Mouse (Mus musculus): ENCODE data around the gene Speg. TPM values are rescaled to one million over a fixed set of nuclear protein-coding genes. Genes with fewer than 3 reads are reported as not detected.

Speg gene
- polyA plus RNA-seq, 1 experiment: 12.1 TPM

DNA sequence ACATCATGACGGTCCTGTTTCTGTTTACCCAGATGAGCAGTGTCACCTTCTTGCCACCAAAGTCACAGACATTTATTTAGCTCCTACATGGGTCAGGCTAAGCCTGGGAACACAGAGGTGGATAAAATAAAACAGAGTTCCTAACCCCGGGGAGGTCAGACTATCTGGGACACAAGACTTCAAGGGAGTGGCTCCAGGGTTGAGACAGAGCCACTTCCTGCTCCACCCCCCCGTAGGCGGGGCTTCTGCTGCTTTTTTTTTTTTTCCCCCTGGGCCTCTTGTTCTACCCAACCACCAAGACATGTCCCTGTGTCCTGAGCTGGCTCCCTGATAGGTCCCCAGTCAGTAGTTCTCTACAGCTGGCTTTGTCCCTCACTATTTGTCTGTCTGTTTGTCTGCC is 13.3 kb upstream of the Speg start:
- no peak for TF ChIP-seq POLR2A (IDR thresholded peaks at IDR 0.05; ENCODE audit: control insufficient read depth, extremely low read depth, insufficient read depth, low read length, poor library complexity)
- TF ChIP-seq CTCF (IDR thresholded peaks at IDR 0.05; ENCODE audit: borderline replicate concordance, control insufficient read depth, extremely low read depth, insufficient read depth, low read length, poor library complexity): no peak
- Histone ChIP-seq H3K4me3 (ENCODE audit: control insufficient read depth, insufficient read depth, low read length) (no peak overlapping the region), H3K27ac (ENCODE audit: control insufficient read depth, insufficient read depth, low read length) (no peak overlapping the region), H3K4me1 (replicated peaks; ENCODE audit: control insufficient read depth, insufficient read depth, low read length) (no peaks in the 10 kb centered on the region), H3K27me3 (ENCODE audit: control insufficient read depth, insufficient read depth, low read length) (peaks cover 7% of the 10 kb centered on the region; the same call in 1 of the 2 replicates), H3K36me3 (ENCODE audit: control insufficient read depth, insufficient read depth, low read length) (no peaks in the 10 kb centered on the region)
- DNase-seq: no peak
- 32% methylated on average over 4 of the region's 4 CpGs for WGBS

DNA sequence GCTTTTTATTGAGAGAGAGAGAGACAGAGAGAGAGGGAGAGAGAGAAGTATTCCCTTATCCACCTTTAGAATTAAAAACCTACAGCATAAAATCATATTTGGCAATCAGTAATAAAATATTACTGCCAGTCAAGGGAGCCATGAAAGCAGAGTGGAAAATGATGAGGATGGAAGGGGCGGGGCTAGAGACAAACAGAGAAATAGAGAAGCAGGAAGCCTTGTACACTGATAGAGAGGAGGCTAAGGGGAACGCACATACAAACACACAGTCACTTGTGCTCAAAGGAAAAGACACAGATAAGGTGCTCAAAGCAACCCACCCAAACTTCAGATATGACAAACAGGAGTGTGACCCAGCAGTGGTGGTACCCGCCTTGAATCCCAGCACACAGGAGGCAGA is 11.2 kb upstream of the Speg start:
- no peaks in the 10 kb centered on the region for H3K4me1 ChIP-seq (replicated peaks; ENCODE audit: control insufficient read depth, insufficient read depth, low read length)
- H3K4me3 ChIP-seq (ENCODE audit: control insufficient read depth, insufficient read depth, low read length): no peak overlapping the region
- 68% methylated on average over 3 of the region's 3 CpGs for WGBS
- H3K27me3 ChIP-seq (ENCODE audit: control insufficient read depth, insufficient read depth, low read length): peaks cover 7% of the 10 kb centered on the region; the same call in 1 of the 2 replicates
- no peaks in the 10 kb centered on the region for H3K36me3 ChIP-seq (ENCODE audit: control insufficient read depth, insufficient read depth, low read length)
- no peak for TF ChIP-seq POLR2A (IDR thresholded peaks at IDR 0.05; ENCODE audit: control insufficient read depth, extremely low read depth, insufficient read depth, low read length, poor library complexity)
- TF ChIP-seq CTCF (IDR thresholded peaks at IDR 0.05; ENCODE audit: borderline replicate concordance, control insufficient read depth, extremely low read depth, insufficient read depth, low read length, poor library complexity): no peak
- H3K27ac ChIP-seq (ENCODE audit: control insufficient read depth, insufficient read depth, low read length): no peak overlapping the region
- DNase-seq: no peak

DNA sequence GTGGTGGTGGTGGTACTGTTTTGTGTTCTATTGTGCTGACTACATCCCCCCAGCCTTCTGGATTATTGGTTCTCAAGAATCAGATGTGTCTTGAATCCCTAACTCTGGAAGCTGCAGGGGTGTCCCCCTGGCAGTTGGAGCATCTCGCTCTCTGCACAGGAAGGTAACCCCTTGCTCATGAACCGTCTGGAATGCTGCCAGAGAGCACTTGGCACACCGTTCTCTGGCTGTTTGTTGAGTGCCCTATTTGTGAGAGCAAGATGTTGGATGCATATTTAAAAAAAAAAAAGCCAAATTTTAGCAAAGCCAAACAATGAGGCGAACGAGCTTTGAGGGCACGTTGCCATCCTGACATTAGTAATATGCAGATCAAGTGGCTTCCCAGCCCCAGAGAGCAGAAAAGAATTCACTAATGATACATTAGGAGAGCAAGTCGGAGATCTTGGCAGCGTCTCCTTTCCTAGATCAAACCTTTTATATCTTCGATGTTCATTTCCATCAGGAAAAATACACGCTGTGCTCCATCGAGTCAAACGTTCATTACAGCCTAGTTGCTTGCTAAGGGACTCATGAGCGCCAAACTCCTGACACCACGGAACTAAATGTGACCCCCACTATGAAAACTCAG is 9.5 kb upstream of the Speg start:
- H3K4me3 ChIP-seq (ENCODE audit: control insufficient read depth, insufficient read depth, low read length): no peak overlapping the region
- 87% methylated on average over 14 of the region's 14 CpGs for WGBS
- no peak overlapping the region for H3K27ac ChIP-seq (ENCODE audit: control insufficient read depth, insufficient read depth, low read length)
- H3K4me1 ChIP-seq (replicated peaks; ENCODE audit: control insufficient read depth, insufficient read depth, low read length): no peaks in the 10 kb centered on the region
- H3K36me3 ChIP-seq (ENCODE audit: control insufficient read depth, insufficient read depth, low read length): no peaks in the 10 kb centered on the region
- no peaks in the 10 kb centered on the region; the same call in 1 of the 2 replicates for H3K27me3 ChIP-seq (ENCODE audit: control insufficient read depth, insufficient read depth, low read length)
- TF ChIP-seq CTCF (IDR thresholded peaks at IDR 0.05; ENCODE audit: borderline replicate concordance, control insufficient read depth, extremely low read depth, insufficient read depth, low read length, poor library complexity): no peak
- no peak for TF ChIP-seq POLR2A (IDR thresholded peaks at IDR 0.05; ENCODE audit: control insufficient read depth, extremely low read depth, insufficient read depth, low read length, poor library complexity)
- no peak for DNase-seq

DNA sequence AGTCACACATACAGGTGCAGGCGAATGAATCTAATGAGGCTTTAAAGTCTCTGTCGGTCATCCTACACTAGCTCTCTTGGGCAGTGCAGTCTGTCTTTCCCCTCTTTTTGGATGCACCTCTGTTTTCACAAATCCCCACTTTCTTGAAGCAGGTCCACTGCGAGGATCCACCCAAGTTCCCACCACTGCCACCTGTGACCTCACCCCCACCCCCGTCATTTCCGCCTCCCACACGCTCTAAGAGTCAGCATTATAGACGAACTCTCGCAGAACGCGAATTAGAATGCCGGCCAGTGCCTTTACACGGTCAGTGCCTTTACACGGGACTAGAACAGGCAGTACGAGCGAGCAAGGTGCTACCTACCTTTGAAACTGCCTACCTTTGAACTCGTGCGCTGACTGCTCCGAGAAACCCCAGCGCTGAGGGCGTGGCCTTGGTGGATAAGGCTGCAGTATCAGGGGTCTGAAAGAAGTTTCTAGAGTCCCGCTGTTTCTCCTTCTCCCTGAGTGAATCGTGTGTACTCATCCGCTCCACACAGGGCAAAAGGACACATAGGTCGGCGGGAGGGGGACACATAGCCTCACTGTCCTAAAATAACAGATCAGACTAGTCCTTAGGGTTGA is 5.6 kb upstream of the Speg start:
- no peaks in the 10 kb centered on the region for H3K36me3 ChIP-seq (ENCODE audit: control insufficient read depth, insufficient read depth, low read length)
- no peak overlapping the region for H3K27ac ChIP-seq (ENCODE audit: control insufficient read depth, insufficient read depth, low read length)
- H3K4me1 ChIP-seq (replicated peaks; ENCODE audit: control insufficient read depth, insufficient read depth, low read length): no peaks in the 10 kb centered on the region
- TF ChIP-seq POLR2A (IDR thresholded peaks at IDR 0.05; ENCODE audit: control insufficient read depth, extremely low read depth, insufficient read depth, low read length, poor library complexity) (no peak), CTCF (IDR thresholded peaks at IDR 0.05; ENCODE audit: borderline replicate concordance, control insufficient read depth, extremely low read depth, insufficient read depth, low read length, poor library complexity) (no peak)
- 0 out of 2 replicates have a peak, but pooled peaks cover under 1% of the 10 kb centered on the region for H3K27me3 ChIP-seq (ENCODE audit: control insufficient read depth, insufficient read depth, low read length)
- 45% methylated on average over 25 of the region's 25 CpGs for WGBS
- DNase-seq: no peak
- H3K4me3 ChIP-seq (ENCODE audit: control insufficient read depth, insufficient read depth, low read length): no peak overlapping the region

DNA sequence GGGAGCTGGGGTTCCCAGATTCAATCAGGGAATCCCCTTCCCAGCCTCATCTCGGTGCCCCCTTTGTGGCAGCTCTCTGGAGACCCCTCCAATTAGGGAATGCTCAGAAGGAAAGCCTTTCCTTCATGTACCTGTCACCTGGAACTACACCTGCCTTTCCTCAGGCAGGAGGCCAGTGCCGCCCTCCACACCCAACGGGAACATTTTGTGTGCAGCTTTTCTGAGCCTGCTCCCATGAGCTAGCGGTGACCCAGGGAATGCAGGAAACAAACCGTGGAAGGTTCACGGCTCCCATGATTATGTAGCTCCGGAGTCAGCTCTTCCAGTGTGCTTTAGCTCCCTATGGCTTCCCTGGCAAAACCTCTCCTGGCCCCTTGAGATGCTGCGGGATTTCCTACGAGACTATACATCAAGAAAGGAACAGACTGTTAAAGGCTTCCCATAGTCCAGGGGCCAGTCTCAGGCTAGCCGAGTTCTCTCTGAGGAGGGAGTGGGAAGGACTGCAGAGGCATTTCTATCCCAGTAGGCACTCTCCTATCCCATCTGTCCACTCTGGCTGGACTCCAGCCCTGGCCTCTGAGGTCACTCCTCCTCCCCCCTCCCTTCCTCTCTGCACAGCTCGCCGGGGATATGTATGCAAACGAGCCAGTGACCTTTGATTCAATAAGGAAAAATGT is 5.0 kb upstream of the Speg start:
- TF ChIP-seq POLR2A (IDR thresholded peaks at IDR 0.05; ENCODE audit: control insufficient read depth, extremely low read depth, insufficient read depth, low read length, poor library complexity): no peak
- no peak for TF ChIP-seq CTCF (IDR thresholded peaks at IDR 0.05; ENCODE audit: borderline replicate concordance, control insufficient read depth, extremely low read depth, insufficient read depth, low read length, poor library complexity)
- Histone ChIP-seq H3K27me3 (ENCODE audit: control insufficient read depth, insufficient read depth, low read length) (0 out of 2 replicates have a peak, but pooled peaks cover 5% of the 10 kb centered on the region), H3K4me1 (replicated peaks; ENCODE audit: control insufficient read depth, insufficient read depth, low read length) (no peaks in the 10 kb centered on the region), H3K4me3 (ENCODE audit: control insufficient read depth, insufficient read depth, low read length) (no peak overlapping the region), H3K27ac (ENCODE audit: control insufficient read depth, insufficient read depth, low read length) (no peak overlapping the region), H3K36me3 (ENCODE audit: control insufficient read depth, insufficient read depth, low read length) (no peaks in the 10 kb centered on the region)
- 70% methylated on average over 13 of the region's 13 CpGs for WGBS
- DNase-seq: no peak

DNA sequence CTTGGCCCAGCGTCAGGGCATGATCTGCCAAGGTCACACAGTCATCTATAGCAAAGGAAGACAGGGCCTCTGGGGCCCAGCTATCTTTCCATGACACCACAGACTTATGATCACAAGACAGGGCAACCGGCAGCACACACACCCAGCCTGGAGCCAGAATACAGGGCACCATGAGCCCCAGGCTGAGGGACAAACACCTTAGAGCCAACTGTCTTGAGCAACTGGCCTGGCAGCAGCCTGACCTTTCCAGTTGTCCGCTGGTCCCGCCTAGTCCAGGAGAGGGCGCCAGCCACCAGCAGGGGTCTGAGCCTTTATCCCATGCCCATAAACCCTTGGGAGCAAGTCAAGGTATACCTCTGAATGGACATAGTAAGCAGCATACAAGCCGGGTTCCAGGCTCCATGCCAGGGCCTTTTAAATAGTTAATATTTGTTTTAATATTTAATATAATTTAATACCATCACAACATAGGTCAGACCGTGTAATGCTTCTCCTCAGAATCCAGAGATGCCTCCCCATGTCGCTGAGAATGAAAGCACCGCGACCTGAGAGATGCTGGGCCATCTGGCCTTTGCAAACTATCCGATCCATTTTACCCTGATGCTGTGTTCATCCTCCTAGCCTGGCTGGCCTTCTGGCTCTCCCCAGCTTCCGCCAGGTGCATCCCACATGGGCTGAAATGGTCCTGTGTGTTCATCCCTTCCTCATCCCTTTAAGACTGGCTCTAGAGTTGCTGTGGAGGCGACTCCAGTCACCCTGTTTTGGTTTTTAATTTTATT is 3.6 kb upstream of the Speg start:
- WGBS: 68% methylated on average over 13 of the region's 13 CpGs
- 0 out of 2 replicates have a peak, but pooled peaks cover 5% of the 10 kb centered on the region for H3K27me3 ChIP-seq (ENCODE audit: control insufficient read depth, insufficient read depth, low read length)
- no peaks in the 10 kb centered on the region for H3K4me1 ChIP-seq (replicated peaks; ENCODE audit: control insufficient read depth, insufficient read depth, low read length)
- peak; percentile 11 for DNase-seq
- TF ChIP-seq CTCF (IDR thresholded peaks at IDR 0.05; ENCODE audit: borderline replicate concordance, control insufficient read depth, extremely low read depth, insufficient read depth, low read length, poor library complexity): no peak
- TF ChIP-seq POLR2A (IDR thresholded peaks at IDR 0.05; ENCODE audit: control insufficient read depth, extremely low read depth, insufficient read depth, low read length, poor library complexity): no peak
- no peak overlapping the region for H3K27ac ChIP-seq (ENCODE audit: control insufficient read depth, insufficient read depth, low read length)
- H3K4me3 ChIP-seq (ENCODE audit: control insufficient read depth, insufficient read depth, low read length): no peak overlapping the region
- no peaks in the 10 kb centered on the region for H3K36me3 ChIP-seq (ENCODE audit: control insufficient read depth, insufficient read depth, low read length)
